Mouse (Mus musculus) kidney, postnatal 0 days (tissue): ENCODE measurements around the gene Cpeb3. TPM values are rescaled to one million over a fixed set of nuclear protein-coding genes. Genes with fewer than 3 reads are reported as not detected.

Experiments used
- ATAC-seq: fragments of 200-750 bp; cut with Nextera tagmentation; replicated peaks from 2 replicates; pipeline ENCODE4 v1.8.0; 2017; ENCODE audit warnings: low read depth, moderate number of reproducible peaks, moderate TSS enrichment, moderate library complexity; ENCODE audit not compliant: low FRiP score
- DNase-seq: peaks from one replicate; pipeline ENCODE4 v3.0.0-alpha.2; 2016; ENCODE audit warnings: low spot score
- H3K27ac ChIP-seq: fragments of 300-500 bp; sonication (generic); 2 replicates; pipeline ENCODE4 v1.5.1; 2014; ENCODE audit warnings: mild to moderate bottlenecking
- H3K27me3 ChIP-seq: fragments of 300-500 bp; sonication (generic); 2 replicates; pipeline ENCODE4 v1.6.1; 2014; ENCODE audit warnings: low read length, mixed read lengths; ENCODE audit not compliant: insufficient read depth
- H3K36me3 ChIP-seq: fragments of 300-500 bp; sonication (generic); 2 replicates; pipeline ENCODE4 v1.6.1; 2014; ENCODE audit warnings: low read length, mixed read lengths; ENCODE audit not compliant: insufficient read depth
- H3K4me1 ChIP-seq: fragments of 300-500 bp; sonication (generic); replicated peaks from 2 replicates; pipeline ENCODE4 v1.6.1; 2014; ENCODE audit warnings: antibody characterized with exemption, low read length, mixed read lengths; ENCODE audit not compliant: insufficient read depth
- H3K4me2 ChIP-seq: fragments of 300-500 bp; sonication (generic); 2 replicates; pipeline ENCODE4 v1.6.1; 2014; ENCODE audit warnings: mild to moderate bottlenecking, low read length, moderate library complexity, mixed read lengths
- H3K4me3 ChIP-seq: fragments of 300-500 bp; sonication (generic); replicated peaks from 2 replicates; pipeline ENCODE4 v1.5.1; 2014; ENCODE audit warnings: low read depth, low read length
- H3K9ac ChIP-seq: fragments of 300-500 bp; sonication (generic); 2 replicates; pipeline ENCODE4 v1.6.1; 2014; ENCODE audit warnings: low read depth, low read length
- H3K9me3 ChIP-seq: fragments of 300-500 bp; sonication (generic); replicated peaks from 2 replicates; pipeline ENCODE4 v1.6.1; 2016; ENCODE audit warnings: low read length, inconsistent platforms, mixed read lengths
- CTCF ChIP-seq: IDR thresholded peaks from 2 replicates; pipeline ENCODE4 v1.5.1; 2016; ENCODE audit warnings: antibody characterized with exemption, low read depth, mild to moderate bottlenecking, moderate library complexity
- WGBS: fragments of 180-500 bp; shearing (Covaris S2); extraction: QIAGEN DNeasy Blood & Tissue Kit; methylation state at CpG from one replicate; pipeline ENCODE4 v1.1.7; 2014; 5-methylcytosine and 5-hydroxymethylcytosine counted together
- polyA plus RNA-seq: library from polyadenylated mRNA; unstranded; fragments of >200 nt; fragmentation: Nextera tagmentation; extraction: Ambion mirVana; gene quantifications from 2 replicates; pipeline ENCODE4 v1.2.1, GENCODE M21; 2015

The Cpeb3 gene
- polyA plus RNA-seq, 1 experiment from 2014 or later, result 2.1 TPM

GRCm38 (mm10) chr19:37050643-37051345 lies 157.6 kb downstream of the Cpeb3 start:
- Histone ChIP-seq H3K27ac (no peak overlapping the region), H3K4me3 (no peak overlapping the region), H3K9me3 (no peaks in the 10 kb centered on the region), H3K4me2 (no peak overlapping the region), H3K9ac (no peak overlapping the region), H3K4me1 (no peaks in the 10 kb centered on the region), H3K27me3 (no peaks in the 10 kb centered on the region), H3K36me3 (no peaks in the 10 kb centered on the region)
- peak; percentile 36 for ATAC-seq
- peak; percentile 81 for DNase-seq
- peak; percentile 86 for TF ChIP-seq CTCF
- WGBS, result 62% methylated on average over 4 of the region's 4 CpGs

GRCm38 (mm10) chr19:37048507-37048906 lies 159.9 kb downstream of the Cpeb3 start:
- H3K27ac ChIP-seq, result no peak overlapping the region
- H3K9me3 ChIP-seq, result no peaks in the 10 kb centered on the region
- H3K4me1 ChIP-seq, result no peaks in the 10 kb centered on the region
- no peak overlapping the region for H3K4me3 ChIP-seq
- TF ChIP-seq CTCF, result no peak
- H3K9ac ChIP-seq, result no peak overlapping the region
- DNase-seq (no peak), ATAC-seq (no peak)
- H3K27me3 ChIP-seq, result no peaks in the 10 kb centered on the region
- no peaks in the 10 kb centered on the region for H3K36me3 ChIP-seq
- 94% methylated on average over 6 of the region's 6 CpGs for WGBS
- H3K4me2 ChIP-seq, result no peak overlapping the region

GRCm38 (mm10) chr19:37044431-37044830 lies 164.0 kb downstream of the Cpeb3 start:
- DNase-seq, result no peak
- H3K4me2 ChIP-seq, result no peak overlapping the region

GRCm38 (mm10) chr19:37040906-37041305 lies 167.5 kb downstream of the Cpeb3 start:
- Histone ChIP-seq H3K4me2 (no peak overlapping the region), H3K4me1 (no peaks in the 10 kb centered on the region), H3K27me3 (no peaks in the 10 kb centered on the region), H3K9ac (no peak overlapping the region), H3K36me3 (no peaks in the 10 kb centered on the region), H3K27ac (no peak overlapping the region), H3K9me3 (no peaks in the 10 kb centered on the region), H3K4me3 (no peak overlapping the region)
- DNase-seq (no peak), ATAC-seq (no peak)
- no peak for TF ChIP-seq CTCF

More at GRCm38 (mm10) chr19:37044431-37044830, 164.0 kb downstream of the Cpeb3 start:
- Histone ChIP-seq H3K36me3 (no peaks in the 10 kb centered on the region), H3K4me1 (no peaks in the 10 kb centered on the region), H3K4me3 (no peak overlapping the region), H3K9ac (no peak overlapping the region), H3K27ac (no peak overlapping the region), H3K9me3 (no peaks in the 10 kb centered on the region), H3K27me3 (no peaks in the 10 kb centered on the region)
- no peak for TF ChIP-seq CTCF
- 80% methylated on average over 10 of the region's 10 CpGs for WGBS
- no peak for ATAC-seq

GRCm38 (mm10) chr19:37032364-37032763 lies 176.0 kb downstream of the Cpeb3 start:
- Histone ChIP-seq H3K27ac (no peak overlapping the region), H3K36me3 (no peaks in the 10 kb centered on the region), H3K9me3 (no peaks in the 10 kb centered on the region), H3K27me3 (no peaks in the 10 kb centered on the region), H3K4me2 (no peak overlapping the region), H3K9ac (no peak overlapping the region), H3K4me3 (no peak overlapping the region), H3K4me1 (no peaks in the 10 kb centered on the region)
- WGBS, result 66% methylated on average over 2 of the region's 2 CpGs
- DNase-seq (no peak), ATAC-seq (no peak)
- TF ChIP-seq CTCF, result no peak

GRCm38 (mm10) chr19:37031446-37031845 lies 177.0 kb downstream of the Cpeb3 start:
- H3K27ac ChIP-seq, result no peak overlapping the region
- DNase-seq (no peak), ATAC-seq (no peak)
- H3K27me3 ChIP-seq, result no peaks in the 10 kb centered on the region
- TF ChIP-seq CTCF, result no peak
- H3K4me1 ChIP-seq, result no peaks in the 10 kb centered on the region
- no peak overlapping the region for H3K9ac ChIP-seq
- no peak overlapping the region for H3K4me3 ChIP-seq
- H3K4me2 ChIP-seq, result no peak overlapping the region
- 79% methylated on average over 5 of the region's 5 CpGs for WGBS
- no peaks in the 10 kb centered on the region for H3K9me3 ChIP-seq
- no peaks in the 10 kb centered on the region for H3K36me3 ChIP-seq

GRCm38 (mm10) chr19:37029771-37030170 lies 178.6 kb downstream of the Cpeb3 start:
- Histone ChIP-seq H3K4me1 (no peaks in the 10 kb centered on the region), H3K27ac (no peak overlapping the region), H3K36me3 (no peaks in the 10 kb centered on the region), H3K4me2 (no peak overlapping the region), H3K9ac (no peak overlapping the region), H3K9me3 (no peaks in the 10 kb centered on the region), H3K27me3 (no peaks in the 10 kb centered on the region), H3K4me3 (no peak overlapping the region)
- DNase-seq (no peak), ATAC-seq (no peak)
- TF ChIP-seq CTCF, result no peak
- WGBS, result 85% methylated on average over 6 of the region's 6 CpGs
